Comparison of ENCODE assay signal across 27 mouse cellular contexts in genomic region chr2:120697767-120698166, GRCm38 (mm10).
DNase-seq lines count a peak whose midpoint lies in the region; ATAC-seq and TF ChIP-seq lines count a peak whose summit lies in the region.
"Had no signal": no experiment of that assay in that cellular context is flagged by ENCODE, and none has a peak within 500 bp of the region (broad histone marks: within the 10 kb centered on the region; RNA-seq: fewer than 3 reads in every experiment).

No protein-coding gene starts in this region.

- no peak overlapping the region for H3K27ac ChIP-seq in stomach, embryonic 15.5 days
- no peak overlapping the region for H3K27ac ChIP-seq in stomach, postnatal 0 days (replicated peaks)
- H3K27ac ChIP-seq in liver, embryonic 16.5 days (ENCODE audit: low read length) = peak overlapping the region; percentile 39; the same call in 1 of the 2 replicates
- no peak overlapping the region for H3K27ac ChIP-seq in heart, embryonic 10.5 days
- H3K27ac ChIP-seq: forebrain, embryonic 10.5 days; heart, adult 2 months; hindbrain, embryonic 13.5 days; kidney, postnatal 0 days; left cerebral cortex, adult 2 months; lung, embryonic 15.5 days; midbrain, embryonic 15.5 days; neural tube, embryonic 13.5 days had no signal

- H3K4me3 ChIP-seq in stomach, embryonic 15.5 days (replicated peaks) = no peak overlapping the region
- no peak overlapping the region for H3K4me3 ChIP-seq in stomach, postnatal 0 days (ENCODE audit: low read depth, low read length)
- no peak overlapping the region for H3K4me3 ChIP-seq in liver, embryonic 16.5 days (ENCODE audit: low read depth, low read length)
- no peak overlapping the region for H3K4me3 ChIP-seq in heart, embryonic 10.5 days
- H3K4me3 ChIP-seq: forebrain, embryonic 10.5 days; heart, adult 2 months; hindbrain, embryonic 13.5 days; left cerebral cortex, adult 2 months; lung, embryonic 15.5 days; midbrain, embryonic 15.5 days; myocyte; neural tube, embryonic 13.5 days had no signal

- no peak overlapping the region for H3K4me2 ChIP-seq in stomach, embryonic 15.5 days
- no peak overlapping the region for H3K4me2 ChIP-seq in stomach, postnatal 0 days (replicated peaks; ENCODE audit: low read depth)
- peak overlapping the region; percentile 19; the same call in 1 of the 2 replicates for H3K4me2 ChIP-seq in liver, embryonic 16.5 days (ENCODE audit: low read depth, low read length)
- H3K4me2 ChIP-seq: hindbrain, embryonic 13.5 days; lung, embryonic 15.5 days; midbrain, embryonic 15.5 days; neural tube, embryonic 13.5 days had no signal

- no peak for TF ChIP-seq EP300 in stomach, postnatal 0 days (optimal IDR thresholded peaks at IDR 0.05)

- WGBS in stomach, embryonic 15.5 days = 76% methylated on average over 5 of the region's 5 CpGs
- 85% methylated on average over 5 of the region's 5 CpGs for WGBS in stomach, postnatal 0 days
- 33% methylated on average over 5 of the region's 5 CpGs for WGBS in liver, embryonic 16.5 days (ENCODE audit: insufficient replicate concordance)
- 64% methylated on average over 5 of the region's 5 CpGs for WGBS in heart, embryonic 10.5 days

- no peaks in the 10 kb centered on the region for H3K9me3 ChIP-seq in stomach, embryonic 15.5 days
- no peaks in the 10 kb centered on the region for H3K9me3 ChIP-seq in stomach, postnatal 0 days (ENCODE audit: control insufficient read depth, low read length)
- H3K9me3 ChIP-seq in liver, embryonic 16.5 days (replicated peaks; ENCODE audit: control insufficient read depth, low read length) = no peaks in the 10 kb centered on the region
- H3K9me3 ChIP-seq in heart, embryonic 10.5 days = no peaks in the 10 kb centered on the region
- H3K9me3 ChIP-seq: forebrain, embryonic 10.5 days; hindbrain, embryonic 13.5 days; lung, embryonic 15.5 days; midbrain, embryonic 15.5 days; neural tube, embryonic 13.5 days had no signal

- peak; percentile 53; the same call in 1 of the 2 replicates for ATAC-seq in stomach, embryonic 15.5 days (ENCODE audit: insufficient read depth, low FRiP score, low read depth)
- ATAC-seq in stomach, postnatal 0 days (ENCODE audit: low FRiP score, low TSS enrichment) = no peak
- peak; percentile 93 for ATAC-seq in liver, embryonic 16.5 days (ENCODE audit: low read depth)
- ATAC-seq: forebrain, embryonic 16.5 days; midbrain, embryonic 15.5 days had no signal

- no peak for TF ChIP-seq CTCF in stomach, postnatal 0 days (IDR thresholded peaks at IDR 0.05; ENCODE audit: low read depth)

- peaks cover 13% of the 10 kb centered on the region; the same call in 1 of the 2 replicates for H3K36me3 ChIP-seq in stomach, embryonic 15.5 days
- peaks cover 2% of the 10 kb centered on the region; the same call in 1 of the 2 replicates for H3K36me3 ChIP-seq in stomach, postnatal 0 days (ENCODE audit: control insufficient read depth, insufficient read depth, low read length)
- H3K36me3 ChIP-seq in liver, embryonic 16.5 days (ENCODE audit: control insufficient read depth, insufficient read depth) = no peaks in the 10 kb centered on the region
- peaks cover 26% of the 10 kb centered on the region for H3K36me3 ChIP-seq in heart, embryonic 10.5 days

- no peaks in the 10 kb centered on the region for H3K4me1 ChIP-seq in stomach, embryonic 15.5 days
- no peaks in the 10 kb centered on the region for H3K4me1 ChIP-seq in stomach, postnatal 0 days (replicated peaks; ENCODE audit: control insufficient read depth, insufficient read depth)
- peaks cover 9% of the 10 kb centered on the region for H3K4me1 ChIP-seq in liver, embryonic 16.5 days (ENCODE audit: control insufficient read depth, low read depth, low read length)
- 0 out of 2 replicates have a peak, but pooled peaks cover 4% of the 10 kb centered on the region for H3K4me1 ChIP-seq in heart, embryonic 10.5 days
- H3K4me1 ChIP-seq: forebrain, embryonic 10.5 days; hindbrain, embryonic 13.5 days; lung, embryonic 15.5 days; midbrain, embryonic 15.5 days; neural tube, embryonic 13.5 days had no signal

- no peaks in the 10 kb centered on the region for H3K27me3 ChIP-seq in stomach, embryonic 15.5 days (replicated peaks)
- no peaks in the 10 kb centered on the region for H3K27me3 ChIP-seq in stomach, postnatal 0 days (ENCODE audit: control insufficient read depth, insufficient read depth, low read length)
- H3K27me3 ChIP-seq in liver, embryonic 16.5 days (ENCODE audit: control insufficient read depth, insufficient read depth, low read depth, low read length) = no peaks in the 10 kb centered on the region
- no peaks in the 10 kb centered on the region for H3K27me3 ChIP-seq in heart, embryonic 10.5 days (ENCODE audit: insufficient read depth, poor library complexity, severe bottlenecking)
- H3K27me3 ChIP-seq: hindbrain, embryonic 13.5 days; lung, embryonic 15.5 days; midbrain, embryonic 15.5 days; neural tube, embryonic 13.5 days had no signal

- no peak overlapping the region for H3K9ac ChIP-seq in stomach, embryonic 15.5 days
- H3K9ac ChIP-seq in stomach, postnatal 0 days (ENCODE audit: low read length) = no peak overlapping the region
- H3K9ac ChIP-seq in liver, embryonic 16.5 days (ENCODE audit: low read depth, low read length) = no peak overlapping the region; the same call in 1 of the 2 replicates
- H3K9ac ChIP-seq: hindbrain, embryonic 13.5 days; lung, embryonic 15.5 days; midbrain, embryonic 15.5 days; neural tube, embryonic 13.5 days had no signal

- DNase-seq in stomach, postnatal 0 days (ENCODE audit: low spot score) = no peak
- peak; percentile 16 for DNase-seq in liver
- DNase-seq in heart, embryonic 10.5 days (ENCODE audit: low spot score) = no peak
- no peak for DNase-seq in ovary, postnatal 36 days (ENCODE audit: low spot score)
- DNase-seq in frontal cortex, adult 2 months (ENCODE audit: extremely low spot score in 1 of 2, low spot score in 1 of 2) = no peak
- DNase-seq: cerebellum, adult 8-10 months; cerebellum, postnatal 36 days; gastrocnemius, postnatal 36 days; heart, adult 2 months; kidney, adult 2 months; layer of hippocampus, adult 9-11 months; lung, postnatal 4 days; right cerebral cortex, adult 18-20 months; right cerebral cortex, postnatal 4 days; thymus, adult 18-20 months; thymus, postnatal 36 days had no signal
